Mouse (Mus musculus) mouse trophoblast stem cell (cell line): ENCODE measurements around the gene Gm11564.
"Not testable (repeated sequence)": the region's sequence is repeated elsewhere in the genome, so short reads cannot be mapped to it uniquely, and the experiment has no call there.

Experiments used
- in situ Hi-C, 2 experiments: fragments of 300-500 bp; cut with MseI, MboI; formaldehyde crosslinking; loops; 2 replicates in 1 of 2; 3 replicates in 1 of 2; pipeline ENCODE4 v1.15.1; 2025

Gene Gm11564

GRCm38 (mm10) chr11:99815566-99815965 is at the start of gene Gm11564:
TSS of gene Gm11564 (minus strand) at chr11:99815666.
- in situ Hi-C loops = not testable (repeated sequence)

GRCm38 (mm10) chr11:99864176-99864575 is 48.7 kb upstream of the Gm11564 start, which contains the start of gene Gm11559:
TSS of gene Gm11559 (plus strand) at chr11:99864476.
- in situ Hi-C loops = not testable (repeated sequence)

GRCm38 (mm10) chr11:99858761-99859160 is 43.3 kb upstream of the Gm11564 start:
- in situ Hi-C loops = loop anchor here in 1 of 2 experiments (10.0 kb wide), 1 partner anchor 84 kb away; the partner anchor contains the start of gene Gm11595

GRCm38 (mm10) chr11:99857617-99858016 is 42.2 kb upstream of the Gm11564 start, which contains the start of gene Gm11568:
TSS of gene Gm11568 (plus strand) at chr11:99857917.
- in situ Hi-C loops = loop anchor here in 1 of 2 experiments (10.0 kb wide), 1 partner anchor 83 kb away; the partner anchor contains the start of gene Gm11595

- in situ Hi-C loops = loop anchor here in 1 of 2 experiments (10.0 kb wide), 1 partner anchor 79 kb away; the partner anchor contains the start of gene Gm11595
Observed at GRCm38 (mm10) chr11:99854121-99854520, 38.7 kb upstream of the Gm11564 start.

GRCm38 (mm10) chr11:99851508-99851907 is 36.0 kb upstream of the Gm11564 start, which contains the start of gene Krtap4-16:
TSS of gene Krtap4-16 (minus strand) at chr11:99851608.
- in situ Hi-C loops = loop anchor here in 1 of 2 experiments (10.0 kb wide), 1 partner anchor 77 kb away; the partner anchor contains the start of gene Gm11595

GRCm38 (mm10) chr11:99846746-99847145 is 31.3 kb upstream of the Gm11564 start:
- in situ Hi-C loops = loop anchor here in 1 of 2 experiments (10.0 kb wide), 1 partner anchor 52 kb away; the partner anchor contains the start of genes Gm11569 and Gm11596

- in situ Hi-C loops = loop anchor here in 1 of 2 experiments (10.0 kb wide), 1 partner anchor 47 kb away; the partner anchor contains the start of genes Gm11569 and Gm11596
Observed at GRCm38 (mm10) chr11:99842185-99842584, 26.7 kb upstream of the Gm11564 start.

GRCm38 (mm10) chr11:99837966-99838365 is 22.5 kb upstream of the Gm11564 start, which contains the start of gene 2300003K06Rik:
TSS of gene 2300003K06Rik (minus strand) at chr11:99838066.
- in situ Hi-C loops = no loop called here

GRCm38 (mm10) chr11:99809792-99810191 is 5.7 kb downstream of the Gm11564 start, which contains the start of gene Krtap4-13:
TSS of gene Krtap4-13 (minus strand) at chr11:99809892.
- in situ Hi-C loops = not testable (repeated sequence)

GRCm38 (mm10) chr11:99804346-99804745 is 11.1 kb downstream of the Gm11564 start, which contains the start of gene Gm11554:
TSS of gene Gm11554 (minus strand) at chr11:99804446.
- in situ Hi-C loops = not testable (repeated sequence)

- in situ Hi-C loops = loop anchor here in 1 of 2 experiments (10.0 kb wide), 1 partner anchor 46 kb away; no protein-coding TSS in a partner anchor
Observed at GRCm38 (mm10) chr11:99798832-99799231, 16.6 kb downstream of the Gm11564 start, which contains the start of gene Gm11569. TSS of gene Gm11569 (minus strand) at chr11:99798932.

- in situ Hi-C loops = loop anchor here in 1 of 2 experiments (10.0 kb wide), 1 partner anchor 51 kb away; no protein-coding TSS in a partner anchor
Observed at GRCm38 (mm10) chr11:99793367-99793766, 22.1 kb downstream of the Gm11564 start, which contains the start of gene Gm11596. TSS of gene Gm11596 (minus strand) at chr11:99793467.

GRCm38 (mm10) chr11:99784900-99785299 is 30.6 kb downstream of the Gm11564 start, which contains the start of gene Krtap4-9:
TSS of gene Krtap4-9 (plus strand) at chr11:99785200.
- in situ Hi-C loops = not testable (repeated sequence)

- in situ Hi-C loops = no loop called here
Observed at GRCm38 (mm10) chr11:99780604-99781003, 34.9 kb downstream of the Gm11564 start, which contains the start of gene Krtap4-8. TSS of gene Krtap4-8 (minus strand) at chr11:99780704.

- in situ Hi-C loops = loop anchor here in 1 of 2 experiments (10.0 kb wide), 1 partner anchor 76 kb away; the partner anchor contains the start of genes Gm11568 and Krtap4-16
Observed at GRCm38 (mm10) chr11:99778401-99778800, 37.1 kb downstream of the Gm11564 start.

GRCm38 (mm10) chr11:99772813-99773212 is 42.7 kb downstream of the Gm11564 start, which contains the start of gene Gm11595:
TSS of gene Gm11595 (minus strand) at chr11:99772913.
- in situ Hi-C loops = loop anchor here in 1 of 2 experiments (10.0 kb wide), 1 partner anchor 82 kb away; the partner anchor contains the start of genes Gm11568 and Krtap4-16

GRCm38 (mm10) chr11:99768410-99768809 is 47.1 kb downstream of the Gm11564 start:
- in situ Hi-C loops = no loop called here
